Mouse (Mus musculus) embryonic fibroblast, embryonic 13.5 days (primary cell): Measurements from ENCODE around the gene Myrip.

Experiments used
- CTCF ChIP-seq: IDR thresholded peaks from 2 replicates; pipeline ENCODE4 v1.5.1; 2011; ENCODE audit warnings: mild to moderate bottlenecking, control low read depth, low read length, moderate library complexity, borderline replicate concordance; ENCODE audit not compliant: insufficient read depth
- POLR2A ChIP-seq: IDR thresholded peaks from 2 replicates; pipeline ENCODE4 v1.6.1; 2011; ENCODE audit warnings: low read depth, mild to moderate bottlenecking, control low read depth, low read length, moderate library complexity

DNA sequence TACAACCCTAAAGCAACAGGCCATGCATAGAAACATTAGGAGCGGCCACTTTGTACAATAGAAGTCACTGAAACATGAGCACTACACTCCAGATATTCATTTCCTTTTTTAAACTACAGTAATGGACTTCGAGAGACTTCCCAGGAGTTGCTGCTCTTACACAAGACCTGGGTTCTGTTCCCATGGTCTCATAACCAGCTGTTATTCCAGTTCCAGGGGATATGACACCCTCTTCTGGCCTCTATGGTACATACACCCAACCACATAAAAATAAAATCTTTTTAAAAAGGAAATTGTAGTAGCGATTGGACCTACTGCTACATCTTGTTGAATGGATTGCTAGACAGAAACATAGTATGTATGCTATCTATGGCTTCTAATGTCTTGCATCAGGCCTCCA is 190.2 kb downstream of the Myrip start:
- TF ChIP-seq CTCF, result no peak
- TF ChIP-seq POLR2A, result no peak
